Mouse (Mus musculus) telencephalon, adult 2 months (tissue): ENCODE measurements at regions not wholly inside any gene's neighbourhood (a gene's known extent, or its start where the extent isn't known, plus 50 kb on each side); places are given as distances from the start of the nearest gene placed in this dataset.

Experiments
- DNase-seq: peaks from one replicate; pipeline ENCODE4 v3.0.0-alpha.2; 2011; ENCODE audit warnings: low read depth, low spot score

DNA sequence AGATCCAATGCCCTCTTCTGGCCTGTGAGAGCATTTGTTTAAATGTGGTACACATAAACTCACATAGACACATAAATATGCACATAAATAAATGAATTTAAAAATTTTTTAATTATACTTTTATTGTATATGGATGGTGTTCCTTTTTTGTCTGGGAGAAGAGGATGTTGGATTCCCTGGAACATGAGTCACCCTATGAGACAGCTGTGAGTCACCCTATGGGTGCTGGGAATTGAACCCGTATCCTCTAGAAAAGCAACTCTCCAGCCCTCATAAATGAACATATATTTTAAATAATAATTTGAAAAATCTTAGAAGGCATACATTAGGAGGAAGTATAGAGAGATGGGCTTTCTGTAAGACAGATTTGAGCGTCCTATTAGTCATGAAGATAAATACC, 76.1 kb upstream of the Dynlt3 start:
- DNase-seq, result no peak

DNA sequence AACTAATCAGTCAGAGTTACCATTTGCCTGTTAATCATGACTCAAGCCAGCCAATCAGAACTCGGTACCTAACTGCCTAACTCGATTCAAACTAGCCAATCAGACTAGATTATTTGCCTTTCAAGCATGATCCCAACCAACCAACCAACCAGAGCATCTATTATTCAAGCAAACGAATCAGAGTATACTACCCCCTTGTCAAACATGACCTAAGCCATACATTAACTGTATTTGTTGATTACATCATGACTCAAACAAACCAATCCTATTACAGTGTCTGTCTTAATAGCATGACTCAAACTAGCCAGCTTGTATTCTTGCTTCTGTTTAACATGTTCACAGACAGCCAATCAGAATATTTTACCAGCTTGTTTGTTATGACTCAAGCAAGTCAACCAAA, 79.7 kb upstream of the Dynlt3 start:
- DNase-seq, result no peak

DNA sequence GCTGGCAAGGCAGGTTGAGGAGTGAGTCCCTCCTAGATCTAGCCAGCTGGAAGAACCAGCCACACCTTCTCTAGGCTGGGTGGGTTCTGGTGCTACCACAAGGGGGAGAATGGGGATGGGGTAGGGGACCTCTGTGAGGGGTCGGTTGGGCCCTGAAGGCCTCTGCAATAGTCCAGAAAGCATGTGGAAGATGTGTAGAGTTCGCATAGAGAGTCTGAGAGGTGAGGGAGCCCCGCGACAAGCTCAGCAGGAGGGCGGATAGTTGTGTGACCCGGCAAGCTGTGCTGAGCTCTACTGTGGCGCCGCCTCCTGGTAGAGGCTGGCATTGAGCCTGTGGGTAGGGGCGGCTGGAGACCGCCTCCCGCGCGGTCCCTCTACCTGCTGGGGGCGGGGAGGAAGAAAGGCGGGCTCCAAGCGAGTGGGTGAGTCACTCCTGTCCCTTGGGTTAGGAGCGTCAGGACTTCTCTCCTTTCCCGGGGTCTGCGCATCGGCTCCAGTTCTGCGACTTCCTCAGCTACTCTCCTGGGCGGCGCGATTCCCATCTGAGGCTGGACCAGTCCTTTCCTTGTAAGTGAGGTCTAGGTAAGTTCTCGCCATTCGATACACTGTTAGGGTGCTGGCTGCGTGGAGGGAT, 84.6 kb upstream of the Dynlt3 start:
- DNase-seq, result no peak

DNA sequence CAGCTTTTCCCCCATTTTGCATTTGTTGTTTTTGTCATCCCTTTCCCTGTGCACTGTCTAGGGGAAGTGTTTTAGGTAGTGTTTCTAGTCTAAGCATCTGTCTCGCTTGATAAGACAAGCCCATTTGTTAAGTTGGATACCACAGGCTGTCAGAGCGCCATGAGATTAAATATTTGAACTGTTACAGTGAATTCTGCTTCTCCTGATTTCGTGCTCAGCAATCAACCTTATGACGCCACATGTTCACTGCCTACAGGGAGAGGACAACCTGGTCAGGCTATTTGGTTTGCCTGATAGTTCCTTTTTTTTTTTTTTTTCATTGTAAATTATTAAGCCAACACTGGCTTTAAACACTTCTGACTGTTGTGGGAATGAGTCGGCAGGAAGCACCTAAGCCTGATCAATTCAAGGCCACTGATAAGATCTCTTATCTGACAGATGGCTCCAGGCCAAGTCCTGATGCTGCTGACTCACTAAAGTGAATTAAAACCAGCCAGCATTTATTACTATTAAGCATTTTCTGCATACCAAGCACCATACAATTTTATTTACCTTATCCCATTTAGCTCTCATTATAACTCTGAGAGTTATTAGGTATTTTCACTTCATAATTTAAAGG, 90.3 kb upstream of the Dynlt3 start:
- no peak for DNase-seq

- DNase-seq, result no peak
These were observed 77.2 kb upstream of the Hypm start for GRCm38 (mm10) chrX:9769540-9769939.

- DNase-seq, result no peak
These were observed 69.2 kb upstream of the Hypm start for GRCm38 (mm10) chrX:9777498-9777897.

- peak; percentile 6 for DNase-seq
These were observed 57.2 kb upstream of the Hypm start for GRCm38 (mm10) chrX:9789542-9789941.
